Mouse (Mus musculus): ENCODE data around the gene Vmn2r15. TPM values are rescaled to one million over a fixed set of nuclear protein-coding genes. Genes with fewer than 3 reads are reported as not detected.

The Vmn2r15 gene
- polyA plus RNA-seq (2015; fragmentation: Nextera tagmentation; extraction: Ambion mirVana) = not detected in 2 replicates

- Histone ChIP-seq H3K36me3 (no peaks in the 10 kb centered on the region), H3K27ac (no peak within 1 kb of the TSS), H3K4me3 (replicated peaks) (no peak within 1 kb of the TSS), H3K9me3 (no peaks in the 10 kb centered on the region), H3K4me1 (no peaks in the 10 kb centered on the region), H3K4me2 (no peak within 1 kb of the TSS), H3K9ac (no peak within 1 kb of the TSS), H3K27me3 (replicated peaks) (no peaks in the 10 kb centered on the region)
- no peak for ATAC-seq (ENCODE audit: insufficient read depth, low FRiP score, low read depth)
- 53% methylated on average over 3 of the region's 3 CpGs for WGBS
Measured at GRCm38 (mm10) chr5:109297544-109297943, at the start of gene Vmn2r15. Gene Vmn2r15, minus strand, starts transcription at chr5:109297644.

- H3K27me3 ChIP-seq (replicated peaks) = no peaks in the 10 kb centered on the region
- no peak for ATAC-seq (ENCODE audit: insufficient read depth, low FRiP score, low read depth)
- no peak within 1 kb of the TSS for H3K4me3 ChIP-seq (replicated peaks)
- H3K4me1 ChIP-seq = no peaks in the 10 kb centered on the region
- no peak within 1 kb of the TSS for H3K4me2 ChIP-seq
- no peak within 1 kb of the TSS for H3K27ac ChIP-seq
- 62% methylated on average over 2 of the region's 2 CpGs for WGBS
- H3K36me3 ChIP-seq = no peaks in the 10 kb centered on the region
- no peaks in the 10 kb centered on the region for H3K9me3 ChIP-seq
- no peak within 1 kb of the TSS for H3K9ac ChIP-seq
Measured at GRCm38 (mm10) chr5:109329862-109330261, 32.4 kb upstream of the Vmn2r15 start, which contains the start of gene Vmn2r16. Gene Vmn2r16, plus strand, starts transcription at chr5:109330162.

GRCm38 (mm10) chr5:109294655-109295054 lies 2.8 kb downstream of the Vmn2r15 start:
- H3K9ac ChIP-seq = no peak overlapping the region
- no peaks in the 10 kb centered on the region for H3K36me3 ChIP-seq
- no peak overlapping the region for H3K27ac ChIP-seq
- no peaks in the 10 kb centered on the region for H3K4me1 ChIP-seq
- WGBS = 78% methylated on average over 3 of the region's 3 CpGs
- no peak overlapping the region for H3K4me2 ChIP-seq
- H3K9me3 ChIP-seq = no peaks in the 10 kb centered on the region
- no peaks in the 10 kb centered on the region for H3K27me3 ChIP-seq (replicated peaks)
- no peak overlapping the region for H3K4me3 ChIP-seq (replicated peaks)
- ATAC-seq (ENCODE audit: insufficient read depth, low FRiP score, low read depth) = no peak; the same call in 1 of the 2 replicates

Other genes starting within 250 kb of the Vmn2r15 start
- not detected in 2 replicates for gene Vmn2r11, start 238.1 kb downstream of the Vmn2r15 start, polyA plus RNA-seq (2015; fragmentation: Nextera tagmentation; extraction: Ambion mirVana)
- gene Vmn2r12, start 199.7 kb downstream of the Vmn2r15 start, polyA plus RNA-seq (2015; fragmentation: Nextera tagmentation; extraction: Ambion mirVana) = not detected in 2 replicates
- not detected in 2 replicates for gene Vmn2r13, start 105.4 kb downstream of the Vmn2r15 start, polyA plus RNA-seq (2015; fragmentation: Nextera tagmentation; extraction: Ambion mirVana)
- gene Vmn2r14, start 72.9 kb downstream of the Vmn2r15 start, polyA plus RNA-seq (2015; fragmentation: Nextera tagmentation; extraction: Ambion mirVana) = not detected in 2 replicates
- gene Vmn2r16, start 32.5 kb upstream of the Vmn2r15 start, polyA plus RNA-seq (2015; fragmentation: Nextera tagmentation; extraction: Ambion mirVana) = not detected in 2 replicates
- gene Vmn2r17, start 122.0 kb upstream of the Vmn2r15 start, polyA plus RNA-seq (2015; fragmentation: Nextera tagmentation; extraction: Ambion mirVana) = not detected in 2 replicates

Measured in stomach, embryonic 15.5 days (tissue).